Mouse (Mus musculus): ENCODE results near the gene Rorb.

Rorb gene

GRCm38 (mm10) chr19:19005144-19005543, 105.9 kb downstream of the Rorb start:
- DNase-seq (ENCODE audit: low spot score in 2 of 2), result no peak

- no peak for DNase-seq (ENCODE audit: low spot score in 2 of 2)
Measured at GRCm38 (mm10) chr19:19004023-19004656, 106.9 kb downstream of the Rorb start.

GRCm38 (mm10) chr19:18998966-18999365, 112.0 kb downstream of the Rorb start:
- no peak for DNase-seq (ENCODE audit: low spot score in 2 of 2)

GRCm38 (mm10) chr19:18997711-18998110, 113.3 kb downstream of the Rorb start:
- DNase-seq (ENCODE audit: low spot score in 2 of 2), result no peak

GRCm38 (mm10) chr19:18979996-18980395, 131.0 kb downstream of the Rorb start:
- DNase-seq (ENCODE audit: low spot score in 2 of 2), result no peak

GRCm38 (mm10) chr19:18974796-18975660, 136.0 kb downstream of the Rorb start:
- DNase-seq (ENCODE audit: low spot score in 2 of 2), result no peak

GRCm38 (mm10) chr19:18969386-18969785, 141.6 kb downstream of the Rorb start:
- DNase-seq (ENCODE audit: low spot score in 2 of 2), result no peak

GRCm38 (mm10) chr19:18967307-18967706, 143.7 kb downstream of the Rorb start:
- DNase-seq (ENCODE audit: low spot score in 2 of 2), result no peak

- DNase-seq (ENCODE audit: low spot score in 2 of 2), result no peak
Measured at GRCm38 (mm10) chr19:18959862-18960261, 151.1 kb downstream of the Rorb start.

GRCm38 (mm10) chr19:18952806-18953205, 158.2 kb downstream of the Rorb start:
- DNase-seq (ENCODE audit: low spot score in 2 of 2), result no peak

- no peak for DNase-seq (ENCODE audit: low spot score in 2 of 2)
Measured at GRCm38 (mm10) chr19:18947193-18947592, 163.8 kb downstream of the Rorb start.

GRCm38 (mm10) chr19:18945265-18945664, 165.7 kb downstream of the Rorb start:
- DNase-seq (ENCODE audit: low spot score in 2 of 2), result no peak

- DNase-seq (ENCODE audit: low spot score in 2 of 2), result no peak
Measured at GRCm38 (mm10) chr19:18941391-18941790, 169.6 kb downstream of the Rorb start.

- no peak for DNase-seq (ENCODE audit: low spot score in 2 of 2)
Measured at GRCm38 (mm10) chr19:18911755-18912340, 199.1 kb downstream of the Rorb start.

GRCm38 (mm10) chr19:18909641-18910040, 201.4 kb downstream of the Rorb start:
- DNase-seq (ENCODE audit: low spot score in 2 of 2), result no peak

GRCm38 (mm10) chr19:18905511-18905910, 205.5 kb downstream of the Rorb start:
- DNase-seq (ENCODE audit: low spot score in 2 of 2), result no peak

GRCm38 (mm10) chr19:18902694-18903067, 208.3 kb downstream of the Rorb start:
- DNase-seq (ENCODE audit: low spot score in 2 of 2), result no peak

GRCm38 (mm10) chr19:18902041-18902693, 208.8 kb downstream of the Rorb start:
- DNase-seq (ENCODE audit: low spot score in 2 of 2), result no peak

- no peak for DNase-seq (ENCODE audit: low spot score in 2 of 2)
Measured at GRCm38 (mm10) chr19:18898238-18898637, 212.8 kb downstream of the Rorb start.

- DNase-seq (ENCODE audit: low spot score in 2 of 2), result no peak
Measured at GRCm38 (mm10) chr19:18890216-18890615, 220.8 kb downstream of the Rorb start.

GRCm38 (mm10) chr19:18889632-18890031, 221.4 kb downstream of the Rorb start:
- no peak for DNase-seq (ENCODE audit: low spot score in 2 of 2)

GRCm38 (mm10) chr19:18889117-18889627, 221.8 kb downstream of the Rorb start:
- no peak for DNase-seq (ENCODE audit: low spot score in 2 of 2)

Data from spleen, postnatal 10 days (tissue).